Mouse (Mus musculus) left cerebral cortex, adult 9 months (tissue): ENCODE results near the gene Tbc1d25.
A peak's percentile ranks its signal among the peaks of the same experiment; 100 is the strongest.

Experiments
- DNase-seq, 2 experiments: peaks; one replicate each; pipeline ENCODE4 v3.0.0; 2022; ENCODE audit warnings: low spot score in 2 of 2

The Tbc1d25 gene

GRCm38 (mm10) chrX:8175504-8176385, at the start of gene Tbc1d25:
Gene Tbc1d25 (minus strand): TSS chrX:8176181.
- peak; percentile 47 to 84 for DNase-seq

- DNase-seq = no peak
Observed at GRCm38 (mm10) chrX:8223473-8223872, 47.5 kb upstream of the Tbc1d25 start.

- DNase-seq = peak in 1 of 2 experiments; percentile 53
Observed at GRCm38 (mm10) chrX:8222678-8223421, 46.9 kb upstream of the Tbc1d25 start.

- peak; percentile 42 to 74 for DNase-seq
Observed at GRCm38 (mm10) chrX:8222296-8222677, 46.3 kb upstream of the Tbc1d25 start.

- DNase-seq = no peak
Observed at GRCm38 (mm10) chrX:8219651-8220050, 43.7 kb upstream of the Tbc1d25 start.

- DNase-seq = no peak
Observed at GRCm38 (mm10) chrX:8218114-8218513, 42.1 kb upstream of the Tbc1d25 start.

GRCm38 (mm10) chrX:8217383-8217782, 41.4 kb upstream of the Tbc1d25 start:
- peak; percentile 16 to 61 for DNase-seq

- no peak for DNase-seq
Observed at GRCm38 (mm10) chrX:8211490-8212207, 35.7 kb upstream of the Tbc1d25 start.

GRCm38 (mm10) chrX:8209720-8210119, 33.7 kb upstream of the Tbc1d25 start:
- no peak for DNase-seq

GRCm38 (mm10) chrX:8207224-8207623, 31.2 kb upstream of the Tbc1d25 start:
- no peak for DNase-seq

GRCm38 (mm10) chrX:8206694-8207197, 30.8 kb upstream of the Tbc1d25 start:
- DNase-seq = no peak

GRCm38 (mm10) chrX:8206015-8206693, 30.2 kb upstream of the Tbc1d25 start, which contains the start of gene Porcn:
Gene Porcn (minus strand): TSS chrX:8206525.
- DNase-seq = peak in 1 of 2 experiments; percentile 81

GRCm38 (mm10) chrX:8205551-8205950, 29.6 kb upstream of the Tbc1d25 start:
- peak in 1 of 2 experiments; percentile 25 for DNase-seq

GRCm38 (mm10) chrX:8205088-8205487, 29.1 kb upstream of the Tbc1d25 start:
- no peak for DNase-seq

GRCm38 (mm10) chrX:8204076-8204475, 28.1 kb upstream of the Tbc1d25 start:
- no peak for DNase-seq

GRCm38 (mm10) chrX:8203105-8203504, 27.1 kb upstream of the Tbc1d25 start:
- no peak for DNase-seq

GRCm38 (mm10) chrX:8193419-8193723, 17.4 kb upstream of the Tbc1d25 start, which contains the start of gene Ebp:
Gene Ebp (minus strand): TSS chrX:8193512.
- DNase-seq = peak; percentile 33 to 49

GRCm38 (mm10) chrX:8192640-8193418, 16.8 kb upstream of the Tbc1d25 start:
- peak; percentile 58 to 79 for DNase-seq

GRCm38 (mm10) chrX:8192126-8192639, 16.2 kb upstream of the Tbc1d25 start:
- peak in 1 of 2 experiments; percentile 10 for DNase-seq

GRCm38 (mm10) chrX:8182871-8183540, 7.0 kb upstream of the Tbc1d25 start:
- DNase-seq = no peak
